Mouse (Mus musculus) kidney, adult 2 months (tissue): ENCODE results near the gene Zfp324. TPM values are rescaled to one million over a fixed set of nuclear protein-coding genes. Genes with fewer than 3 reads are reported as not detected.
"Not testable (repeated sequence)": the region's sequence is repeated elsewhere in the genome, so short reads cannot be mapped to it uniquely, and the experiment has no call there.

Experiments used
- DNase-seq: peaks from one replicate; pipeline ENCODE4 v3.0.0; 2021
- H3K27ac ChIP-seq: fragments of 200-500 bp; 2 replicates; pipeline ENCODE4 v1.5.1; 2012; ENCODE audit warnings: low read depth, low read length, control low read depth, inconsistent platforms; ENCODE audit not compliant: insufficient read depth
- H3K27me3 ChIP-seq: fragments of 200-500 bp; replicated peaks from 2 replicates; pipeline ENCODE4 v1.6.1; 2012; ENCODE audit warnings: mild to moderate bottlenecking, moderate library complexity, low read length, inconsistent platforms; ENCODE audit not compliant: control insufficient read depth, insufficient read depth
- H3K36me3 ChIP-seq: fragments of 200-500 bp; 2 replicates; pipeline ENCODE4 v1.6.1; 2012; ENCODE audit warnings: mild to moderate bottlenecking, moderate library complexity, low read length, inconsistent platforms; ENCODE audit not compliant: control insufficient read depth, insufficient read depth
- H3K4me1 ChIP-seq: fragments of 200-500 bp; 2 replicates; pipeline ENCODE4 v1.6.1; 2011; ENCODE audit warnings: low read length; ENCODE audit not compliant: control insufficient read depth, insufficient read depth
- H3K4me3 ChIP-seq: fragments of 200-500 bp; 2 replicates; pipeline ENCODE4 v1.5.1; 2011; ENCODE audit warnings: mild to moderate bottlenecking, low read depth, low read length, control low read depth; ENCODE audit not compliant: insufficient read depth
- CTCF ChIP-seq: fragments of 200-500 bp; conservative IDR thresholded peaks from 2 replicates; pipeline ENCODE4 v1.5.1; 2011; ENCODE audit warnings: low read depth, mild to moderate bottlenecking, control low read depth, low read length, moderate library complexity, mixed read lengths; ENCODE audit not compliant: insufficient read depth, insufficient read length
- POLR2A ChIP-seq: fragments of 200-500 bp; IDR thresholded peaks from one replicate; pipeline ENCODE4 v1.6.1; 2011; ENCODE audit warnings: low read depth, low read length, control low read depth
- WGBS: fragments of 180-500 bp; shearing (Covaris S2); methylation state at CpG from one replicate; pipeline ENCODE4 v1.1.7; 2018; 5-methylcytosine and 5-hydroxymethylcytosine counted together
- polyA plus RNA-seq: library from polyadenylated mRNA; depleted of rRNA; stranded (reverse); fragments of >200 nt; gene quantifications from 2 replicates; pipeline ENCODE4 v1.2.3, GENCODE M21; 2012

The Zfp324 gene
- polyA plus RNA-seq, 1 experiment: 4.8 TPM

- no peak for DNase-seq
- H3K27me3 ChIP-seq: no peaks in the 10 kb centered on the region
- TF ChIP-seq POLR2A: no peak
- no peak for TF ChIP-seq CTCF
- 11% methylated on average over 65 of the region's 65 CpGs for WGBS
- no peak overlapping the region for H3K27ac ChIP-seq
- no peak overlapping the region; the same call in 1 of the 2 replicates for H3K4me3 ChIP-seq
- H3K4me1 ChIP-seq: peaks cover 5% of the 10 kb centered on the region
- H3K36me3 ChIP-seq: peaks cover 3% of the 10 kb centered on the region; the same call in 1 of the 2 replicates
These were observed 37.7 kb upstream of the Zfp324 start for GRCm38 (mm10) chr7:12927693-12928589.

DNA sequence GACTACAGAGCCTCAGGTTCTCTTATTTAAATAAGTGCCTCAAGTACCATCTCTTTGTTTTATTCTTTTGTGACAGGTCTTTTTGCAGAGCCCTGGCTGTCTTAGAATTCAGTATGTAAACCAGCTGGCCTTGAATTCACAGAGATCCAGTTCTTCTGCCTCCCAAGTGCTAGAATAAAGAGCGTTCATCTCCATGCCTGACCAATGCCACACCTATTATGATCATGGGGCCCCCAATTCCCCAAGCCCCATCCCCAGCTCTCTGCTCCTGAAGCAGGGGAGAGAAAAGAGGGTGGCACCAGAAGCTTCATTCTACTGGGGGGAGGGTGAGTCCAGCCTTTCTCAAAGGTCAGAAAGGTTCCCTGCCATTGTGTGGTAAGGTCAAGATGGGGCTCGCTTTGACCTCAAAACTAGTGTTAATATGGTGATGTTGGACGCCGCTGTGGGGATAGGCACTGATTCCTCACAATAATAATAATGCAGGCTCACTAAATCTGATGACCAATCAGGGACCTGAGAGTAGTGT, 32.0 kb upstream of the Zfp324 start:
- H3K4me3 ChIP-seq: no peak overlapping the region
- no peak overlapping the region for H3K27ac ChIP-seq
- DNase-seq: no peak
- no peak for TF ChIP-seq POLR2A
- no peak for TF ChIP-seq CTCF
- H3K27me3 ChIP-seq: no peaks in the 10 kb centered on the region
- no peaks in the 10 kb centered on the region for H3K36me3 ChIP-seq
- H3K4me1 ChIP-seq: no peaks in the 10 kb centered on the region
- 82% methylated on average over 4 of the region's 4 CpGs for WGBS

GRCm38 (mm10) chr7:12934808-12935207, 30.8 kb upstream of the Zfp324 start:
- no peaks in the 10 kb centered on the region for H3K36me3 ChIP-seq
- DNase-seq: no peak
- no peaks in the 10 kb centered on the region for H3K27me3 ChIP-seq
- no peak overlapping the region for H3K27ac ChIP-seq
- TF ChIP-seq CTCF (no peak), POLR2A (no peak)
- 74% methylated on average over 3 of the region's 3 CpGs for WGBS
- no peaks in the 10 kb centered on the region for H3K4me1 ChIP-seq
- no peak overlapping the region for H3K4me3 ChIP-seq

DNA sequence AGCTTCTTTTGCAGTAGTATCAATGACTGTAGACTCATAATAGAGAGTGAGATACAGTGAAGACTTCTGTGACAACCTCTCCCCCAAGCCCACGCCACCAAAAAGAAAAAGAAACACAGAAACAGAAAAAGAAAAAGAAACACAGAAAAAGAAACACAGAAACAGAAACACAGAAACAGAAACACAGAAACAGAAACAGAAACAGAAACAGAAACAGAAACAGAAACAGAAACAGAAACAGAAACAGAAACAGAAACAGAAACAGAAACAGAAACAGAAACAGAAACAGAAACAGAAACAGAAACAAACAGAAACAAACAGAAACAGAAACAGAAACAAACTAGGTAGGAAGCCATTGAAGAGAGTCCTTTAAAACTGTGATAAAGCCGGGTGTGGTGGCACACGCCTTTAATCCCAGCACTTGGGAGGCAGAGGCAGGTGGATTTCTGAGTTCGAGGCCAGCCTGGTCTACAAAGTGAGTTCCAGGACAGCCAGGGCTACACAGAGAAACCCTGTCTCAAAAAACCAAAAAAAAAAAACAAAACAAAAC, 28.3 kb upstream of the Zfp324 start:
- not testable (repeated sequence) for H3K27me3 ChIP-seq
- WGBS: 89% methylated on average over 4 of the region's 4 CpGs

DNA sequence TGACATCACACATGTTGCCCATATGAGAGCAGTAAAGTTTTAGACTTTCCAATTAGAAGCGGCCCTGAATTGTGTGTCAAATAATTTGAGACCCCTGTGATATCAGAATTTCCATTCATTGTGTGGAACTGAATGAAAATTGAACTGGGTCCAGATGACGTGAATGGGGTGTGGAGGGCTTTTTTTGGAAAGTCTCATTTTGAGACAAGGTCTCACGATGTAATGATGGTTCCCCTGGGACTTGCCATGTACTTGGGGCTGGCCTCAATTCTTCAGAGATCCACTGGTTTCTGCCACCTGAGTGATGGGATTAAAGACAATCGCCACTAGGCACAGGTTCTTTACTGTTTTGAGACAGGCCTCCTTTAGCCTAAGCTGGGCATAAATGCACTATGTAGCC, 25.0 kb upstream of the Zfp324 start:
- H3K36me3 ChIP-seq: no peaks in the 10 kb centered on the region
- H3K27ac ChIP-seq: no peak overlapping the region
- 85% methylated on average over 4 of the region's 4 CpGs for WGBS
- no peaks in the 10 kb centered on the region for H3K27me3 ChIP-seq
- no peak for TF ChIP-seq POLR2A
- DNase-seq: no peak
- H3K4me3 ChIP-seq: no peak overlapping the region
- no peaks in the 10 kb centered on the region for H3K4me1 ChIP-seq

More for the DNA sequence above, 28.3 kb upstream of the Zfp324 start:
- not testable (repeated sequence) for H3K4me1 ChIP-seq, DNase-seq, H3K4me3 ChIP-seq, H3K27ac ChIP-seq, H3K36me3 ChIP-seq

DNA sequence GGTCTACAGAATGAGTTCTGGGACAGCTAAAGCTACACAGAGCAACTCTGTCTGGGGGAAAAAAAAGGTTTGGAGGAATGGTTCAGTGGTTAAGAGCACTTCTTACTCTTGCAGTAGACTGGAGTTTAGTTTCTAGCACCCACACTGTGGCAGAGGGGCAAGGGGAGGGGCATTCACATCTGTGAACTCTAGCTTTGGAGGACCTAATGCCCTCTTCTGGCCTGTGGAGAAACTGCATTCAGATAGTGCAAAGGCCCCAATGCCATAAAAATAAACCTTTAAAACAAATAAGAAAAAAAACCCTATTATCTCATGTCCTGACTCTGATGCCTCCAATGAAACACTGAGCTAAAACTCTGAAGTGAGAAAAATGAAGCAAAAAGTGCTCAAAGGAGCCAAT, 22.1 kb upstream of the Zfp324 start:
- no peak for DNase-seq
- H3K27ac ChIP-seq: no peak overlapping the region

More for the DNA sequence above, 22.1 kb upstream of the Zfp324 start:
- H3K27me3 ChIP-seq: no peaks in the 10 kb centered on the region
- H3K4me3 ChIP-seq: no peak overlapping the region
- H3K36me3 ChIP-seq: no peaks in the 10 kb centered on the region
- H3K4me1 ChIP-seq: no peaks in the 10 kb centered on the region
- TF ChIP-seq POLR2A (no peak), CTCF (peak; percentile 51)
